14 mouse cellular contexts compared by ENCODE assay signal in genomic region chr3:120570806-120571425, GRCm38 (mm10).
DNase-seq lines count a peak whose midpoint lies in the region; ATAC-seq and TF ChIP-seq lines count a peak whose summit lies in the region.
"Had no signal": no experiment of that assay in that cellular context is flagged by ENCODE, and none has a peak within 500 bp of the region (broad histone marks: within the 10 kb centered on the region; RNA-seq: fewer than 3 reads in every experiment).

No protein-coding gene starts in this region.

- peak; percentile 94 for ATAC-seq in forebrain, embryonic 14.5 days
- ATAC-seq: midbrain, embryonic 13.5 days had no signal

- TF ChIP-seq CTCF in cerebellum, adult 2 months (IDR thresholded peaks at IDR 0.05; ENCODE audit: borderline replicate concordance, insufficient read depth, low read depth, low read length) = no peak

- no peaks in the 10 kb centered on the region for H3K36me3 ChIP-seq in forebrain, embryonic 14.5 days (ENCODE audit: control insufficient read depth, insufficient read depth, low read length)
- H3K36me3 ChIP-seq: embryonic facial prominence, embryonic 15.5 days; hindbrain, embryonic 12.5 days; midbrain, embryonic 13.5 days; neural tube, embryonic 13.5 days had no signal

- no peak overlapping the region for H3K9ac ChIP-seq in forebrain, embryonic 14.5 days (ENCODE audit: low read length)
- H3K9ac ChIP-seq: embryonic facial prominence, embryonic 15.5 days; hindbrain, embryonic 12.5 days; midbrain, embryonic 13.5 days; neural tube, embryonic 13.5 days had no signal

- 28% methylated on average over 6 of the region's 6 CpGs for WGBS in forebrain, embryonic 14.5 days
- 25% methylated on average over 6 of the region's 6 CpGs for whole genome bisulfite sequencing in cerebellum, adult 2 months

- no peaks in the 10 kb centered on the region for H3K9me3 ChIP-seq in forebrain, embryonic 14.5 days (replicated peaks; ENCODE audit: control insufficient read depth, low read length)
- H3K9me3 ChIP-seq: embryonic facial prominence, embryonic 15.5 days; hindbrain, embryonic 12.5 days; midbrain, embryonic 13.5 days; neural tube, embryonic 13.5 days had no signal

- H3K4me1 ChIP-seq in forebrain, embryonic 14.5 days (ENCODE audit: control insufficient read depth, insufficient read depth, low read length) = peaks cover 2% of the 10 kb centered on the region; the same call in 1 of the 2 replicates
- H3K4me1 ChIP-seq in cerebellum, adult 2 months (ENCODE audit: control insufficient read depth, insufficient read depth, low read length) = no peaks in the 10 kb centered on the region
- H3K4me1 ChIP-seq: embryonic facial prominence, embryonic 15.5 days; hindbrain, embryonic 12.5 days; midbrain, embryonic 13.5 days; neural tube, embryonic 13.5 days had no signal

- H3K27ac ChIP-seq in forebrain, embryonic 14.5 days (ENCODE audit: low read depth, low read length) = no peak overlapping the region
- H3K27ac ChIP-seq in cerebellum, adult 2 months (ENCODE audit: insufficient read depth, low read length) = no peak overlapping the region
- H3K27ac ChIP-seq: embryonic facial prominence, embryonic 15.5 days; hindbrain, embryonic 12.5 days; midbrain, embryonic 13.5 days; neural tube, embryonic 13.5 days had no signal

- H3K4me2 ChIP-seq in forebrain, embryonic 14.5 days (ENCODE audit: low read length) = no peak overlapping the region
- H3K4me2 ChIP-seq: embryonic facial prominence, embryonic 15.5 days; hindbrain, embryonic 12.5 days; midbrain, embryonic 13.5 days; neural tube, embryonic 13.5 days had no signal

- no peaks in the 10 kb centered on the region for H3K27me3 ChIP-seq in forebrain, embryonic 14.5 days (replicated peaks; ENCODE audit: control insufficient read depth, insufficient read depth, low read length)
- no peaks in the 10 kb centered on the region for H3K27me3 ChIP-seq in cerebellum, adult 2 months (ENCODE audit: control insufficient read depth, insufficient read depth, low read length)
- H3K27me3 ChIP-seq: embryonic facial prominence, embryonic 15.5 days; hindbrain, embryonic 12.5 days; midbrain, embryonic 13.5 days; neural tube, embryonic 13.5 days had no signal

- peak; percentile 5 for DNase-seq in embryo, embryonic 10 days (ENCODE audit: low spot score)
- no peak for DNase-seq in embryo, embryonic 9.5 days (ENCODE audit: extremely low spot score)
- DNase-seq in forebrain, embryonic 14.5 days (ENCODE audit: low spot score) = peak; percentile 76
- DNase-seq in layer of hippocampus, adult 9-10 months (ENCODE audit: low spot score) = peak; percentile 13
- DNase-seq in mesoderm, embryonic 11.5 days (ENCODE audit: low read depth, low spot score) = peak; percentile 2
- no peak for DNase-seq in cerebellum, adult 2 months
- DNase-seq in lung, postnatal 14 days = no peak
- no peak for DNase-seq in cerebellum, adult 11-12 months
- DNase-seq: kidney, adult 18-20 months; lung, adult 18-20 months had no signal

- no peak for TF ChIP-seq POLR2A in cerebellum, adult 2 months (IDR thresholded peaks at IDR 0.05; ENCODE audit: borderline replicate concordance, insufficient read depth, low read length)

- no peak overlapping the region for H3K4me3 ChIP-seq in forebrain, embryonic 14.5 days (ENCODE audit: low read depth, low read length)
- no peak overlapping the region for H3K4me3 ChIP-seq in cerebellum, adult 2 months (replicated peaks; ENCODE audit: insufficient read depth, low read depth, low read length)
- H3K4me3 ChIP-seq: embryonic facial prominence, embryonic 15.5 days; hindbrain, embryonic 12.5 days; midbrain, embryonic 13.5 days; neural tube, embryonic 13.5 days had no signal

Comparison
In these comparisons a context has a peak if more than half of its experiments do, and no peak if none do; other contexts are left out.
1. DNase-seq: peak in embryo, embryonic 10 days (single experiment), forebrain, embryonic 14.5 days (single experiment), layer of hippocampus, adult 9-10 months (single experiment) and mesoderm, embryonic 11.5 days (single experiment); none in embryo, embryonic 9.5 days (single experiment), cerebellum, adult 2 months (0 of 2), lung, postnatal 14 days (single experiment) and cerebellum, adult 11-12 months (single experiment).